Mouse (Mus musculus) forebrain, embryonic 12.5 days (tissue): ENCODE results near the gene Agxt. TPM values are rescaled to one million over a fixed set of nuclear protein-coding genes. Genes with fewer than 3 reads are reported as not detected.

ENCODE experiments used
- ATAC-seq: fragments of 200-750 bp; cut with Nextera tagmentation; 2 replicates; pipeline ENCODE4 v1.8.0; 2017; ENCODE audit warnings: moderate TSS enrichment; ENCODE audit not compliant: low FRiP score
- H3K27ac ChIP-seq: fragments of 300-500 bp; sonication (generic); 2 replicates; pipeline ENCODE4 v1.5.1; 2016; ENCODE audit warnings: mild to moderate bottlenecking
- H3K27me3 ChIP-seq: fragments of 300-500 bp; sonication (generic); 2 replicates; pipeline ENCODE4 v1.6.1; 2016; ENCODE audit warnings: mild to moderate bottlenecking
- H3K36me3 ChIP-seq: fragments of 300-500 bp; sonication (generic); replicated peaks from 2 replicates; pipeline ENCODE4 v1.6.1; 2016; ENCODE audit warnings: mild to moderate bottlenecking
- H3K4me1 ChIP-seq: fragments of 300-500 bp; sonication (generic); 2 replicates; pipeline ENCODE4 v1.6.1; 2016
- H3K4me2 ChIP-seq: fragments of 300-500 bp; sonication (generic); 2 replicates; pipeline ENCODE4 v1.6.1; 2016; ENCODE audit warnings: mild to moderate bottlenecking, moderate library complexity
- H3K4me3 ChIP-seq: fragments of 300-500 bp; sonication (generic); replicated peaks from 2 replicates; pipeline ENCODE4 v1.5.1; 2016; ENCODE audit warnings: mild to moderate bottlenecking
- H3K9ac ChIP-seq: fragments of 300-500 bp; sonication (generic); 2 replicates; pipeline ENCODE4 v1.6.1; 2016; ENCODE audit warnings: mild to moderate bottlenecking
- H3K9me3 ChIP-seq: fragments of 300-500 bp; sonication (generic); 2 replicates; pipeline ENCODE4 v1.6.1; 2016
- WGBS: fragments of 180-500 bp; shearing (Covaris S2); methylation state at CpG from one replicate; pipeline ENCODE4 v1.1.7; 2016; 5-methylcytosine and 5-hydroxymethylcytosine counted together
- polyA plus RNA-seq: library from polyadenylated mRNA; unstranded; fragments of >200 nt; fragmentation: Nextera tagmentation; extraction: Ambion mirVana; gene quantifications from 2 replicates; pipeline ENCODE4 v1.2.1, GENCODE M21; 2016

Gene Agxt
- polyA plus RNA-seq, 1 experiment from 2014 or later = not detected

DNA sequence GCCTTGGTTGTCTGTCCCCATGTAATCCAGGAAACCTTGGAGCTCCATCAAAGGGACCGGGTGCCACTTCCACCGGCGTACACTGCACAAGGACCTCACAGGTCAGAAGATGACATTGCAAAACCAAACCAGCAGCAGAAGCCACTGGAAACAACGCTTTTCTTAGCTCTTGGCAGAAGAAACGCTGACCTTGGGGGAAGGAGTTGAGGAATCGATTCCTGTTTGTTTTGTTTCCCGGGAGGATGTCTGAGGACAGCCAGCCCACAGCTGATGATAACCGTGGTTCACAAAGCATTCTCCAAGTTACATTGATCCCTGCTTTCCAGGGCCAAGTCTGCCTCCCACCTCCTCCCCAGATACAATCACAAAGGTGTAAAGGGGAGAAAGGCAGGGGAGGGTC lies 11.0 kb upstream of the Agxt start:
- WGBS = 82% methylated on average over 8 of the region's 8 CpGs
- Histone ChIP-seq H3K9me3 (no peaks in the 10 kb centered on the region), H3K27me3 (no peaks in the 10 kb centered on the region), H3K36me3 (no peaks in the 10 kb centered on the region), H3K4me3 (no peak overlapping the region), H3K9ac (no peak overlapping the region), H3K4me2 (no peak overlapping the region), H3K27ac (no peak overlapping the region), H3K4me1 (no peaks in the 10 kb centered on the region)
- no peak for ATAC-seq

DNA sequence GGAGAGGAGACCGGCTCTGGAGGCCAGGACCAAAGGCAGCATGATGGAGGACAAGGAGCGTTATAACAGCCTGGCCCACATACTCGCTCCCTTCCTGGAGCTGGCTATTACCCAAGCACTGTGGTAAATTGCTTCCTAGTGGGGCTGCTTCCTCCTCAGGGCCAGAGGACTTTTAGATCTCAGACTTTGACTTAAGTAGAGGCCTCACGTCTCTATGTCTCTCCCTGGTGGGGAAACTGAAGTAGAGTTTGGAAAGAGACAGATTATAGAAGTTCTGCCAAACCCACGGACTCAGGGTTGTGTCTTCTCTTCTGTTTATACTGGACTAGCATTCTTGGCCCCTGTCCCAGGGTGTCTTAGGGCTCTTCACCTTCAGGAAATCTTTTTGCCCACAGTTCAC lies 9.8 kb upstream of the Agxt start:
- Histone ChIP-seq H3K4me1 (no peaks in the 10 kb centered on the region), H3K27ac (no peak overlapping the region), H3K4me3 (no peak overlapping the region), H3K9me3 (no peaks in the 10 kb centered on the region), H3K27me3 (no peaks in the 10 kb centered on the region), H3K9ac (no peak overlapping the region), H3K4me2 (no peak overlapping the region), H3K36me3 (no peaks in the 10 kb centered on the region)
- ATAC-seq = no peak
- 79% methylated on average over 5 of the region's 5 CpGs for WGBS

DNA sequence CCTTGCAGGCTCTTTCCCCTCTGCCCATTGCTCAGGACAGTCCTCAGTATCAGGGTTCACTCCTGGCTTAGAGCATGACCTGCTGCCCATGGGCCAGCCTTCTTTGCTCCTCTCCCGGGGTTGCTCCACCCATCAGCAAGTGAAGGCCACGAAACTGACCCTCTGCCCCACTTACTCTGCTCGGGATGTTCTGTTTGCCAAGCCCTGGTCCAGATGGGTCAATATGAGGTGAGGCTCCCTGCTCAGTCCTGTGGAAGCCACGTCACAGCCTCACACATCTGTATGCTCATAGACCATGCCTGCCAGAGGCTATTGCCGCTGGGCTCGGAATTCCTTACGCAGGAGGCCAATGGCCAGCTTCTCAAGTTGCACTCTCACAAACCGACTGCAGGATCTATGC lies 6.8 kb upstream of the Agxt start:
- Histone ChIP-seq H3K4me3 (no peak overlapping the region), H3K4me1 (no peaks in the 10 kb centered on the region), H3K9ac (no peak overlapping the region), H3K36me3 (no peaks in the 10 kb centered on the region), H3K9me3 (no peaks in the 10 kb centered on the region), H3K27me3 (no peaks in the 10 kb centered on the region), H3K4me2 (no peak overlapping the region), H3K27ac (no peak overlapping the region)
- WGBS = 85% methylated on average over 8 of the region's 8 CpGs
- no peak for ATAC-seq

DNA sequence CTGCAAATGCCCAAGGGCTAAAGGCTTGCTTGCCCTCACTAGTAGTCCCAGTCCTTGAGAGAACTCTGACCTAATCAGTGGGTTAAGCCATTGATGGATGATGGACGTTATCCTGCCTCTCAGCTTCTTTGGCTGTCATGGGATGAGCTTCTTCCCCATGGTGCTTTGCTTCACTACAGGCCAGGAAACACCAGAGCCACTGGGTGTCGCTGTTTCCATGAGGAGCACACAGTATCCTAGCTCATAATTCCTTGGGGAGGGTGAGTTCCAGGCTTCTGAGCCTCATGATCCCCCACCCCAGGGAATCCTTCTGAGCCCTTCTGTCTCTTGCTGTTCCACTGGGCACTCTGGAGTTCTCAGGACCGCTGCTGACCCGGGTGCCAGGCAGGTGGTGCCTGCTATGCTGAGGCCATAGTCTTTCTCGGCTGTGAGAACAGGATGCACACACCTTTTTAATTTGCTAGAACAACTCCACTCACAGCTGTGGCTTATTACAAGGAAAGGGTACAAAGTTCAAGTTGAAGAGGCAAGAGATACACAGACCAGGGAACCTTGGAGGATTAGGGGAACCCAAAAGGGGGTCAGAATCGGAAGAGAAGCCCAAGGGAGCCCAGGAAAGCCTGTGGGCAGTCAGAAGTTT lies 6.2 kb upstream of the Agxt start:
- ATAC-seq = 0 out of 2 replicates have a peak, but pooled peaks have one; percentile 46
- Histone ChIP-seq H3K9ac (no peak overlapping the region), H3K27ac (no peak overlapping the region), H3K4me2 (no peak overlapping the region), H3K4me1 (no peaks in the 10 kb centered on the region), H3K4me3 (no peak overlapping the region), H3K36me3 (no peaks in the 10 kb centered on the region), H3K9me3 (no peaks in the 10 kb centered on the region), H3K27me3 (no peaks in the 10 kb centered on the region)
- 28% methylated on average over 6 of the region's 6 CpGs for WGBS

DNA sequence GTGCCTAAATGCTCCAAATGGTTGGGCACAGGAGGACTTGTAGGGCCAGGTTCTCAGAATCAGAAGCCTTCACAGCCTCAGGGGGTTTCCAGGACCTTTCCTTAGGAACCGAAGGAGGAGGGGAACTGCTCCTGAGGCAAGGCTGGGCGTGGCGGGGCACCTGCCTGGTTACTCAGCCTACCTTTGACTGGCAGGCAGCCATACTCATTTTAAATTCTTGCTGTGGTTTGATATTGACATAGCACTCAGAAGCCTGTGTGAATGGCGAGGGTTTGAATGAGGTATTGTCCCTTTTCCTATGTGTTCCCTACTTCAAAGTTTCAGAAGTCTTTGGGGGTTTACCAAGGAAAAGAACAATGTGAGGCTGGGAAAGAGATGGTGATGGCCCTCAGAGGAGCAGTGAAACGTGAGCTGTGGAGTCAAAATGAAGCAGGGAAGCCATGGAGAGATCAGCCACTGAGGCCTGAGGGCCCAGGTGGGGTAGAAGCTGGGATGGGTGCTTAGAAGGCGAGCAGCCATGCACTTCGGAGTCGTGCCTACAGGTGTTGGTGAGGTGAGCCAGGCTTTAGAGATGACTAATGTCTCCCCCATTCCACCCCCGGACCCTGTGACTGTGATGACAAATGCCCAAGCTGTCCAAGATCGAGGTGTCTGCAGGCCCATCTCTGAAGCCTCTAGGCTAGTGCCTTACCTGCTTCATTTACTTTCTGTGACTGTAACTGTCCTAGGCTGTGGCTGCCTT lies 4.6 kb upstream of the Agxt start:
- Histone ChIP-seq H3K27me3 (no peaks in the 10 kb centered on the region), H3K4me3 (no peak overlapping the region), H3K4me2 (no peak overlapping the region), H3K36me3 (no peaks in the 10 kb centered on the region), H3K27ac (no peak overlapping the region), H3K9me3 (no peaks in the 10 kb centered on the region), H3K9ac (no peak overlapping the region), H3K4me1 (no peaks in the 10 kb centered on the region)
- ATAC-seq = no peak
- WGBS = 74% methylated on average over 10 of the region's 10 CpGs

DNA sequence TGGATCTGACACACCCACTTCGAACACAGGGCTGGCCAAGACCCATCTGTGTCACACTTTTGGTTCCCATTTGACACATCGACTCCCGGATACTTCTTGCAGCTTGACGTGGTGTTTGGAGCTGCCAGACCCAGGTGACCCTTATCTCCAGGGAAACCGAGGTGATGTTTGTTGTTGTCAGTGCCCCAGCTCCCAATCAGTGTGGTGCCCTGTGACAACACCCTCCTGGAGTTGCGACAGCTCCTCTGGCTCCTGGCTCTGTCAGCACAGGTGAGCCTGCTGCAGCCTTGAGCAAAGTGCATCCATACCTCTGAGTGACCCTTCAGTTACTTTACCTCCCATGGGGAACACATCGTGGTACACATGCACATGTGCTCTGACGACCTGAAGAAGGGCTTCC lies 2.4 kb upstream of the Agxt start:
- Histone ChIP-seq H3K27me3 (no peaks in the 10 kb centered on the region), H3K27ac (no peak overlapping the region), H3K4me2 (no peak overlapping the region), H3K36me3 (no peaks in the 10 kb centered on the region), H3K9me3 (no peaks in the 10 kb centered on the region), H3K4me3 (no peak overlapping the region), H3K4me1 (no peaks in the 10 kb centered on the region), H3K9ac (no peak overlapping the region)
- 76% methylated on average over 8 of the region's 8 CpGs for WGBS
- ATAC-seq = no peak

DNA sequence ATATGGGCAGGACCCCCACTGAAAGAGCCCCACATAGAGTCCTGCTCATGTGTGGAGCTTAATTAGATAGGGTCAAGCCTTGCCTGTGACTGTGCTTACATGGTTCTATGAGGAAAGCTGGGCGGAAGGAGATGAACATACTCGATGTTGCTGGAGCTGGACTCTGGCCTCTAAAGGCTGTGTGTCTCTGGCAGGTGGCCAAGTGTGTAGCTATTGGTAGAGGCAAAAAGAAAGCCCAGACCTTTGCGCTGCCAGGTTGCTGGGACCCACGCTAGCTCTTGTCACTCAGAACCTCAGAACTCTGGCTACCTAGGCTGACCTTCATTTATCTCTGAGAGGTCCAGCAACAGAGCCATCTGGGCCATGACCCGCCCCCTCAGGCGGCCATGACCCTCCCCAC lies 3.5 kb downstream of the Agxt start:
- no peaks in the 10 kb centered on the region for H3K36me3 ChIP-seq
- WGBS = 89% methylated on average over 6 of the region's 6 CpGs
- no peaks in the 10 kb centered on the region for H3K27me3 ChIP-seq
- H3K9ac ChIP-seq = no peak overlapping the region
- H3K9me3 ChIP-seq = no peaks in the 10 kb centered on the region
- no peak overlapping the region for H3K27ac ChIP-seq
- no peaks in the 10 kb centered on the region for H3K4me1 ChIP-seq
- no peak for ATAC-seq
- no peak overlapping the region for H3K4me3 ChIP-seq
- no peak overlapping the region for H3K4me2 ChIP-seq

DNA sequence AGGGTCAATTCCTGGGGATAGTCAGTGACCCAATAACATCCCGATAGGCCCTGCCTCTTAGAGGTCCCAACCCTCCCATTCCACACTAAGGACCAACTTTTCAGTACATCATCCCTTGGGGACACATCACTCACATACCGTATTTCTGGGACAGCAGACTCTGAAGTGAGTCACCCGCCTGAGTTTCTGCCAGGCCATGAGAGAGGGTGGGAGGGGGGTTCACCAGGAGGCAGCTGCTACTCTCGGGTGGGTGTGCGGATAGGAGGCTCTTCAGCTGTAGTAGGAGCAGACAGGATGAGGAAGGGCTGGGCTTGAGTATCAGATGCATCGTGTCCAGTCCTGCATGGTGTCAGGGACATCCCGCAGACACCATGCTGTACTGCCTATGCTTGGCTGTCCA lies 4.7 kb downstream of the Agxt start:
- H3K9ac ChIP-seq = no peak overlapping the region
- H3K27ac ChIP-seq = no peak overlapping the region
- no peak overlapping the region for H3K4me3 ChIP-seq
- no peaks in the 10 kb centered on the region for H3K36me3 ChIP-seq
- no peak overlapping the region for H3K4me2 ChIP-seq
- no peak for ATAC-seq
- no peaks in the 10 kb centered on the region for H3K4me1 ChIP-seq
- no peaks in the 10 kb centered on the region for H3K9me3 ChIP-seq
- no peaks in the 10 kb centered on the region for H3K27me3 ChIP-seq
- 85% methylated on average over 7 of the region's 7 CpGs for WGBS

DNA sequence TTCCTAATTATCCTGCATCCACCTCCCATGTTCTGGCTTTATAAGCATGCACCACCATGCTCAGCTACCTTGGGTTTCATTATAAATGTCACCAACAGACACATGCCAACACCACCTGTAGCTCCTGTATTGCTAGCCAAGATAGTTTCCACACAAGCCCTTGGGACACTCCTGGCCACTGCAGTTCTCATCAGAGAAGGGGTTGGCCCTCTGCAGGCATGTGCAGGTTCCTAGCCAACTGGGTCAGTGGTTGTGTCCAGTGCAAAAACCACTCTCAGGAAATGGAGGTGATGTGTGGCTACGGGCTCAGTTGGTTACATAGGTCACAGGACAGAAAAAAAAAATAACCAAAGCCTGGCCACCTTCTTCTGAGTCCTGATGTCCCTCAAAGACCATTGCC lies 7.8 kb downstream of the Agxt start:
- no peak for ATAC-seq
- H3K9ac ChIP-seq = no peak overlapping the region
- 93% methylated on average over 1 of the region's 1 CpGs for WGBS

DNA sequence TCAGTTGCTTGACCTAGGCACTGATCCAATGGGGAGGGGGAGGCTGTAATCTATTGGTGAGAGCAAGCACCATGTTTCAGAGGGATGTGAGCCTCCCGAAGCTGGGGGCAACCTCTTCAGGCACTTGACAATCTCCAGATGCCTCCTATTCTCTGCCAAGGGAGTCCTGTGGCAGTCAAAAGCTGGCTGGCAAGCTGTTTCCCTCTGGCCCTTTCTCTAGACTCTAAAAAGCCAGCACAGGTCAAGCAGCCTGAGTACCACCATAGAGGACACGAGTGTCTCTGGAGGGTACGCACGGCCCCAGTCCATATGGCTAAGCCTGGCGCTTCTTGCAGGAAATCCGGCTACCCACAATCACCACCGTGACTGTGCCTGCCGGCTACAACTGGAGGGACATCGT lies 9.1 kb downstream of the Agxt start:
- no peaks in the 10 kb centered on the region for H3K4me1 ChIP-seq
- no peak overlapping the region for H3K4me2 ChIP-seq
- no peaks in the 10 kb centered on the region for H3K27me3 ChIP-seq
- H3K27ac ChIP-seq = no peak overlapping the region
- ATAC-seq = no peak
- H3K4me3 ChIP-seq = no peak overlapping the region
- no peak overlapping the region for H3K9ac ChIP-seq
- WGBS = 82% methylated on average over 9 of the region's 9 CpGs
- no peaks in the 10 kb centered on the region for H3K9me3 ChIP-seq
- no peaks in the 10 kb centered on the region for H3K36me3 ChIP-seq

More for the DNA sequence above, 7.8 kb downstream of the Agxt start:
- no peak overlapping the region for H3K4me3 ChIP-seq
- no peak overlapping the region for H3K4me2 ChIP-seq
- no peak overlapping the region for H3K27ac ChIP-seq
- no peaks in the 10 kb centered on the region for H3K36me3 ChIP-seq
- no peaks in the 10 kb centered on the region for H3K9me3 ChIP-seq
- H3K4me1 ChIP-seq = no peaks in the 10 kb centered on the region
- H3K27me3 ChIP-seq = no peaks in the 10 kb centered on the region

DNA sequence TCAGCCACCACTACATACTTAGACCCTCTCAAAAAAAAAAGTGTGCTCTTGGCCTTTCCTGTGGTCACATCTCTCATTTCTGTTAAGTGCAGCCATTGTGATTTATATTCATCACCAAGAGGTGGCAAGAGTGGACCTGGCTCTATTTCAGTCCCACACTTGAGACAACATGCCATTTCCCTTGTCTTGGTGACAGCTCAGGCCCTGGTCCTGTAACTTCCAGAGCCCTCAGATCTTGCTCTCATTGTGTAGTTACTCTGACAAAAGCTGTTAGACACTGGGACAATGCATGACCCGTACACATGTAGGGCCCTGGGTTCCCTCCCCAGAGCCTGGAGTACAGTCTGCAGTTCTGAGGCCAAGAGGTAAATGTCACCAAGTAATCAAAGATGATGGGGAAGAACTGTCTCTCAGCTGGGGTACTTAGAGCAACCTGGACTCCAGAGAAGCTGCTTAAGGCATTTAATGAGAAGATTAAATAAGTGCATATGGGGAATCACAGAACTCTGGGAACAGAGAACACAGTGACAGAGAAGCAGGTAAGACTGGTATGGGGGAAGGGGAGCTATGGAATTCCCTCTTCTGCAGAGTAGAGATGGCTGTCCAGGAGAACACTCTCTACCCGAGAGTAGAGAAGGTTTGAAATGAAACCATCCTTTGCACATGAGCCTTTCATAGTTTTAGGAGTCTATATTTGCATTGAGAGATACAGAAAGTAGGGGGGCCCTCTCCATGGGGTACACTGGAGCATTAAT lies 16.0 kb downstream of the Agxt start:
- no peak for ATAC-seq
- Histone ChIP-seq H3K36me3 (no peaks in the 10 kb centered on the region), H3K4me2 (no peak overlapping the region), H3K4me3 (no peak overlapping the region), H3K9me3 (no peaks in the 10 kb centered on the region), H3K9ac (no peak overlapping the region), H3K27me3 (no peaks in the 10 kb centered on the region), H3K27ac (no peak overlapping the region), H3K4me1 (no peaks in the 10 kb centered on the region)
- 76% methylated on average over 2 of the region's 2 CpGs for whole genome bisulfite sequencing

DNA sequence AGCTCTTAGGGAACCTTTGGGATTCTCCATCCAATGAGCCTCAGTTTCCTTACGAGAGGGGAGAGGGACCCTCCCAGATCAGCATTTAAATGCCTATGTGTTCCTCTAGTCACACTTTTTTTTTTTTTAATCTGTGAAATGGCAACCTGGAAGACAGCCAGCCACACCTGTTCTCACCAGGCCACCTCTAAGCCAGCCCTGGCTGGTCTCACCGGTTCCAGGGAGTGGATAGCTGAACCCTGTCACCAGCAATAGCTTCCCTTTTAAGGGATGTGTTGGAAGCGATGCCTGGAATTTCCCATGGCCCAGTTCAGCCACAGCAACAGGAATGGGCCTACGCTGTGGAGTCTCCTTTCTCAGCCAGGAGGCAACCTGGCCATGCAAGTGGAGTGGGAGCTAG lies 22.5 kb downstream of the Agxt start:
- Histone ChIP-seq H3K27me3 (no peaks in the 10 kb centered on the region), H3K9ac (no peak overlapping the region), H3K27ac (no peak overlapping the region), H3K4me1 (no peaks in the 10 kb centered on the region), H3K9me3 (no peaks in the 10 kb centered on the region), H3K4me2 (no peak overlapping the region), H3K4me3 (no peak overlapping the region), H3K36me3 (no peaks in the 10 kb centered on the region)
- no peak for ATAC-seq
- 84% methylated on average over 4 of the region's 4 CpGs for WGBS
